Mouse (Mus musculus) forelimb bud, embryonic 11.5 days (tissue): ENCODE measurements around the gene Sipa1l3.

Source experiments
- DNase-seq: peaks from one replicate; pipeline ENCODE4 v3.0.0-alpha.2; 2012; ENCODE audit warnings: low read depth, low spot score

The Sipa1l3 gene

GRCm38 (mm10) chr7:29416906-29417305 lies 101.5 kb downstream of the Sipa1l3 start:
- no peak for DNase-seq

- no peak for DNase-seq
These were observed 106.4 kb downstream of the Sipa1l3 start for GRCm38 (mm10) chr7:29411838-29412580.

GRCm38 (mm10) chr7:29411216-29411816 lies 107.1 kb downstream of the Sipa1l3 start:
- peak; percentile 80 for DNase-seq

GRCm38 (mm10) chr7:29410402-29410801 lies 108.0 kb downstream of the Sipa1l3 start:
- DNase-seq, result no peak

GRCm38 (mm10) chr7:29406855-29407254 lies 111.6 kb downstream of the Sipa1l3 start:
- DNase-seq, result no peak

GRCm38 (mm10) chr7:29404126-29404525 lies 114.3 kb downstream of the Sipa1l3 start:
- no peak for DNase-seq

- no peak for DNase-seq
These were observed 116.4 kb downstream of the Sipa1l3 start for GRCm38 (mm10) chr7:29402015-29402414.

GRCm38 (mm10) chr7:29400451-29400850 lies 118.0 kb downstream of the Sipa1l3 start:
- no peak for DNase-seq

- DNase-seq, result no peak
These were observed 119.4 kb downstream of the Sipa1l3 start for GRCm38 (mm10) chr7:29399056-29399455.

- DNase-seq, result no peak
These were observed 121.0 kb downstream of the Sipa1l3 start for GRCm38 (mm10) chr7:29397486-29397885.

- DNase-seq, result no peak
These were observed 121.5 kb downstream of the Sipa1l3 start for GRCm38 (mm10) chr7:29396943-29397340.

GRCm38 (mm10) chr7:29396216-29396942 lies 122.1 kb downstream of the Sipa1l3 start:
- no peak for DNase-seq

- no peak for DNase-seq
These were observed 123.3 kb downstream of the Sipa1l3 start for GRCm38 (mm10) chr7:29395179-29395578.

GRCm38 (mm10) chr7:29393292-29393691 lies 125.1 kb downstream of the Sipa1l3 start:
- DNase-seq, result no peak

- no peak for DNase-seq
These were observed 125.6 kb downstream of the Sipa1l3 start for GRCm38 (mm10) chr7:29392805-29393204.

- DNase-seq, result no peak
These were observed 126.5 kb downstream of the Sipa1l3 start for GRCm38 (mm10) chr7:29391761-29392512.

- DNase-seq, result no peak
These were observed 127.2 kb downstream of the Sipa1l3 start for GRCm38 (mm10) chr7:29391112-29391760.

- DNase-seq, result no peak
These were observed 128.2 kb downstream of the Sipa1l3 start for GRCm38 (mm10) chr7:29390234-29390633.

- no peak for DNase-seq
These were observed 130.8 kb downstream of the Sipa1l3 start for GRCm38 (mm10) chr7:29387524-29388068.

- DNase-seq, result no peak
These were observed 132.1 kb downstream of the Sipa1l3 start for GRCm38 (mm10) chr7:29386349-29386748.

- no peak for DNase-seq
These were observed 132.7 kb downstream of the Sipa1l3 start for GRCm38 (mm10) chr7:29385791-29386190.
